Mouse (Mus musculus) embryonic facial prominence, embryonic 13.5 days (tissue): Measurements from ENCODE around the gene 4930442H23Rik. TPM values are rescaled to one million over a fixed set of nuclear protein-coding genes. Genes with fewer than 3 reads are reported as not detected.
"Not testable (repeated sequence)": the region's sequence is repeated elsewhere in the genome, so short reads cannot be mapped to it uniquely, and the experiment has no call there.

Source experiments
- ATAC-seq: fragments of 200-750 bp; cut with Nextera tagmentation; 2 replicates; pipeline ENCODE4 v1.8.0; 2017; ENCODE audit warnings: low read depth; ENCODE audit not compliant: insufficient number of reproducible peaks, insufficient read depth, low FRiP score, low TSS enrichment
- H3K27ac ChIP-seq: fragments of 300-500 bp; sonication (generic); 2 replicates; pipeline ENCODE4 v1.5.1; 2015; ENCODE audit warnings: moderate library complexity, mild to moderate bottlenecking, inconsistent platforms
- H3K27me3 ChIP-seq: fragments of 300-500 bp; sonication (generic); 2 replicates; pipeline ENCODE4 v1.6.1; 2015; ENCODE audit warnings: mild to moderate bottlenecking, inconsistent platforms
- H3K36me3 ChIP-seq: fragments of 300-500 bp; sonication (generic); 2 replicates; pipeline ENCODE4 v1.6.1; 2015; ENCODE audit warnings: mild to moderate bottlenecking, inconsistent platforms
- H3K4me1 ChIP-seq: fragments of 300-500 bp; sonication (generic); 2 replicates; pipeline ENCODE4 v1.6.1; 2015; ENCODE audit warnings: inconsistent platforms
- H3K4me2 ChIP-seq: fragments of 300-500 bp; sonication (generic); 2 replicates; pipeline ENCODE4 v1.6.1; 2015; ENCODE audit warnings: moderate library complexity, mild to moderate bottlenecking, inconsistent platforms
- H3K4me3 ChIP-seq: fragments of 300-500 bp; sonication (generic); 2 replicates; pipeline ENCODE4 v1.5.1; 2015; ENCODE audit warnings: mild to moderate bottlenecking, inconsistent platforms
- H3K9ac ChIP-seq: fragments of 300-500 bp; sonication (generic); 2 replicates; pipeline ENCODE4 v1.6.1; 2015; ENCODE audit warnings: mild to moderate bottlenecking, inconsistent platforms
- H3K9me3 ChIP-seq: fragments of 300-500 bp; sonication (generic); 2 replicates; pipeline ENCODE4 v1.6.1; 2016; ENCODE audit warnings: inconsistent platforms
- WGBS: fragments of 180-500 bp; shearing (Covaris S2); methylation state at CpG from one replicate; pipeline ENCODE4 v1.1.7; 2015; ENCODE audit warnings: mixed read lengths; 5-methylcytosine and 5-hydroxymethylcytosine counted together
- polyA plus RNA-seq: library from polyadenylated mRNA; unstranded; fragments of >200 nt; fragmentation: Nextera tagmentation; extraction: Ambion mirVana; gene quantifications from 2 replicates; pipeline ENCODE4 v1.2.1, GENCODE M21; 2015

The 4930442H23Rik gene
- polyA plus RNA-seq, 1 experiment from 2014 or later, result not detected

DNA sequence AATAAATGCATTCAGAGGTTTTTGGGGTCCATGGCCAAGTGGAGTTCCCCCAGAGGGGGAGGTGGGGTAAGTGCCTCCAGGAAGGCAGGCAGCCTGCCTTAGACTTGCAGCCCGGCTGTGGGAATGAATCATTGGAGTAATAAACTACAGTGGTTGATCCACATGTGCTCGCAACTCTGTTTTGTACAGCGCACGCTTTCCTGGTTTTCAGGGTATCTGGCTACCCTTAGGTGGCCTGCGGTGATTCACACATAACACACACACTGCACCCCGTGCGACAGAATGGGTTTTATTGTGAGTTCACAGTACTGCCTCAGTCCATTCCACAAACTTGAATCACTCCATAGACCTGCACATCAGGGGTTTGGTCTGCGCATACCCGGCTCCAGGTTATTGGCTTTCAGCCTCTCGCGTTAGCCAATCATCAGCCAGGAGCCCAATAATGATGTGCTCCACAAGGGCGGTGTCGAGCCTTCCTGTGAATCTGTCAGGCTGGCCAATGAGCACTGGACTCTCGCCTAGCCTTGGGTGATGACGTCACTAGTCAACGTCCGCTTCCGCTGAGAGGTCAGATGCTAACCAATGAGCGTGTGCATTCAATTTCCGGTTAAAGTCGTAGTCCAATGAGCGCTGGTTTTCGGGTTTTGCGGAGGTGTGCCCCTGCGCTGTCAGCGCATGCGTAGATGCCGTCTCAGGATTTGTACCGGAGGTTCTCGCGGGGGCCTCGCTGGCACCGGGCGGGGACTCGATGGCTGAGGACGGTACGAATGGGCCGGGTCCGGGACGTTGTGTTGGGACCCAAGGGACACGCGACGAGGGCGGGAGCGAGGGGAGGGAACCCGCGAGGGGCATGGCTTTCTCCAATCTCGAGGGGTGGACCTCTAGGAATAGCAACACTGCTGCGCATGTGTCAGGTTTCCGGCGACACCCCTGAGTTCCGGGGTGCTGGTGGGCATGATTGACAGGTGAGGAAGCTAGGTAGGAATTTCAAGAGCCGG lies 1.0 kb downstream of the 4930442H23Rik start, which contains the start of gene Dapk3:
TSS of gene Dapk3 (plus strand) at position 670 of the 998 bp plus-strand sequence.
- Histone ChIP-seq H3K27me3 (no peaks in the 10 kb centered on the region), H3K27ac (peak within 1 kb of the TSS; percentile 74), H3K9ac (peak within 1 kb of the TSS; percentile 80), H3K4me2 (peak within 1 kb of the TSS; percentile 68), H3K4me3 (peak within 1 kb of the TSS; percentile 69), H3K36me3 (peaks cover 86% of the 10 kb centered on the region), H3K9me3 (no peaks in the 10 kb centered on the region), H3K4me1 (peaks cover 53% of the 10 kb centered on the region)
- peak; percentile 92 for ATAC-seq
- 4% methylated on average over 53 of the region's 53 CpGs for WGBS

DNA sequence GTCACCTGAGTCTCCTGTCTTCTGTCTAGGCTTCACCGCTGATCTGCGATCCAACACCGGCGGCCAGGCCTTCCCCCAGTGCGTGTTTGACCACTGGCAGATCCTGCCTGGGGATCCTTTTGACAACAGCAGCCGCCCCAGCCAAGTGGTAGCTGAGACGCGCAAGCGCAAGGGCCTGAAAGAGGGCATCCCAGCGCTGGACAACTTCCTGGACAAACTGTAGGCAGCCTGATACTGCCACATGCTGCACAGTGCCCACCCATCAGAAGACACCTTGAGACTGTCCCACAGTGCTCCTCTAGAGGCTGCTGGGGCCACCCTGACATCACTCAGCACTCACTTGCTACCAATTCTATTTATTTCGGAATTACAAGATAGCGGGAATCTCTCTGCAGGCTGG lies 1.8 kb downstream of the 4930442H23Rik start:
- peak overlapping the region; percentile 74; the same call in 1 of the 2 replicates for H3K27ac ChIP-seq
- not testable (repeated sequence) for H3K9ac ChIP-seq, H3K4me3 ChIP-seq, H3K4me2 ChIP-seq, H3K9me3 ChIP-seq, ATAC-seq, H3K27me3 ChIP-seq
- 81% methylated on average over 12 of the region's 12 CpGs for WGBS
- peaks cover 83% of the 10 kb centered on the region for H3K36me3 ChIP-seq
- peaks cover 58% of the 10 kb centered on the region for H3K4me1 ChIP-seq

DNA sequence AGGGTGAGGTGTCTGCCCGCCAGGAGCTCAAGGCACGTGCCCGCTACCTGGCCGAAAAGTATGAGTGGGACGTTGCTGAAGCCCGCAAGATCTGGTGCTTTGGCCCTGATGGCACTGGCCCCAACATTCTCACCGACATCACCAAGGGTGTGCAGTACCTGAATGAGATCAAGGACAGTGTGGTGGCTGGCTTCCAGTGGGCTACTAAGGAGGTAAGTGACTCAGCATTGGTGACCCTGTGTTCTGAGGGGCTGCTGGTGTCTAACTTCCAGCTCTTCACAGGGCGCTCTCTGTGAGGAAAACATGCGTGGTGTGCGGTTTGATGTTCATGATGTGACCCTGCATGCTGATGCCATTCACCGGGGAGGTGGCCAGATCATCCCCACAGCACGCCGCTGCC lies 2.7 kb downstream of the 4930442H23Rik start:
- no peak overlapping the region for H3K4me3 ChIP-seq
- H3K27ac ChIP-seq, result no peak overlapping the region
- H3K36me3 ChIP-seq, result peaks cover 76% of the 10 kb centered on the region
- 96% methylated on average over 13 of the region's 13 CpGs for WGBS
- no peak overlapping the region for H3K4me2 ChIP-seq
- H3K4me1 ChIP-seq, result peaks cover 58% of the 10 kb centered on the region
- ATAC-seq, result no peak
- H3K9me3 ChIP-seq, result no peaks in the 10 kb centered on the region
- H3K27me3 ChIP-seq, result no peaks in the 10 kb centered on the region
- H3K9ac ChIP-seq, result no peak overlapping the region

DNA sequence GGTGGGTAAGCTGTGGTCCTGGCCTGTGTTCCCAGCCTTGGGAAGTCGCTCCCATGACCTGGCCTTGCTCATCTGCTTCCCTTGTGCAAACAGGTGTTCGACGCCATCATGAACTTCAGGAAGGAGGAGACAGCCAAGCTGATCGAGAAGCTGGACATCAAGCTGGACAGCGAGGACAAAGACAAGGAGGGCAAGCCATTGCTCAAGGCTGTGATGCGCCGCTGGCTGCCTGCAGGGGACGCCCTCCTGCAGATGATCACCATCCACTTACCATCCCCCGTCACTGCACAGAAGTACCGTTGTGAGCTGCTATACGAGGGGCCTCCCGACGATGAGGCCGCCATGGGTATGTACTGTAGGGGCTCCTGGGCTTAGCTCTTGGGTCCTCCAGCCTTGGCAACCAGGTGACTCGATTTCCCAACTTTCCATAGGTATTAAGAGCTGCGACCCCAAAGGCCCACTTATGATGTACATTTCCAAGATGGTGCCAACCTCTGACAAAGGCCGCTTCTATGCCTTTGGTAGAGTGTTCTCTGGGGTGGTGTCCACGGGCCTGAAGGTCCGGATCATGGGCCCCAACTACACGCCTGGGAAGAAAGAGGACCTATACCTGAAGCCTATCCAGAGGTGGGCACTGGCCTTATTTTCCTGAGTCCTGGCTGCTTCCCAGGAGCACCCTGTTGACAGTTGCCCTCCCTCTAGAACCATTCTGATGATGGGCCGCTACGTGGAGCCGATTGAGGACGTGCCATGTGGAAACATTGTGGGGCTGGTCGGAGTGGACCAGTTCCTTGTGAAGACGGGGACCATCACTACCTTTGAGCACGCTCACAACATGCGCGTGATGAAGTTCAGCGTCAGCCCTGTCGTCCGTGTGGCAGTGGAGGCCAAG lies 4.0 kb downstream of the 4930442H23Rik start:
- Histone ChIP-seq H3K36me3 (peaks cover 65% of the 10 kb centered on the region), H3K9ac (peak overlapping the region; percentile 99), H3K27ac (no peak overlapping the region), H3K4me2 (no peak overlapping the region), H3K9me3 (no peaks in the 10 kb centered on the region), H3K4me1 (peaks cover 62% of the 10 kb centered on the region), H3K27me3 (no peaks in the 10 kb centered on the region), H3K4me3 (no peak overlapping the region)
- 89% methylated on average over 32 of the region's 32 CpGs for WGBS
- no peak for ATAC-seq

DNA sequence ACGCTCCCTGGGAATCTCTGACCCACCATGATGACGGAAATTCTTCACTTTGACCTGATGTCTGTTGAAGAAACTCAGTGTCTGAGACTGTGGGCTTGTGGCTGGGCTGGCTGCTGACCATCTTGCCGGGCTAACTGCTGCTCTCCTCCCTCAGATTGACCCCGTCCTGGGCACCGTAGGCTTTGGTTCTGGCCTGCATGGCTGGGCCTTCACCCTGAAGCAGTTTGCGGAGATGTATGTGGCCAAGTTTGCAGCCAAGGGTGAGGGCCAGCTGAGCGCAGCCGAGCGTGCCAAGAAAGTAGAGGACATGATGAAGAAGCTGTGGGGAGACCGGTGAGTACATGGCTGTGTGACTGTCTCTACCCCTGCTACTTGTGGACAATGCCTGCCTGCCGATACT lies 4.7 kb downstream of the 4930442H23Rik start:
- no peaks in the 10 kb centered on the region for H3K9me3 ChIP-seq
- H3K27me3 ChIP-seq, result no peaks in the 10 kb centered on the region
- H3K4me1 ChIP-seq, result peaks cover 62% of the 10 kb centered on the region
- peak overlapping the region; percentile 99 for H3K9ac ChIP-seq
- H3K27ac ChIP-seq, result no peak overlapping the region
- 91% methylated on average over 11 of the region's 11 CpGs for WGBS
- H3K4me2 ChIP-seq, result no peak overlapping the region
- H3K4me3 ChIP-seq, result 0 out of 2 replicates have a peak overlapping the region, but pooled peaks have one; percentile 96
- ATAC-seq, result no peak
- H3K36me3 ChIP-seq, result peaks cover 58% of the 10 kb centered on the region

DNA sequence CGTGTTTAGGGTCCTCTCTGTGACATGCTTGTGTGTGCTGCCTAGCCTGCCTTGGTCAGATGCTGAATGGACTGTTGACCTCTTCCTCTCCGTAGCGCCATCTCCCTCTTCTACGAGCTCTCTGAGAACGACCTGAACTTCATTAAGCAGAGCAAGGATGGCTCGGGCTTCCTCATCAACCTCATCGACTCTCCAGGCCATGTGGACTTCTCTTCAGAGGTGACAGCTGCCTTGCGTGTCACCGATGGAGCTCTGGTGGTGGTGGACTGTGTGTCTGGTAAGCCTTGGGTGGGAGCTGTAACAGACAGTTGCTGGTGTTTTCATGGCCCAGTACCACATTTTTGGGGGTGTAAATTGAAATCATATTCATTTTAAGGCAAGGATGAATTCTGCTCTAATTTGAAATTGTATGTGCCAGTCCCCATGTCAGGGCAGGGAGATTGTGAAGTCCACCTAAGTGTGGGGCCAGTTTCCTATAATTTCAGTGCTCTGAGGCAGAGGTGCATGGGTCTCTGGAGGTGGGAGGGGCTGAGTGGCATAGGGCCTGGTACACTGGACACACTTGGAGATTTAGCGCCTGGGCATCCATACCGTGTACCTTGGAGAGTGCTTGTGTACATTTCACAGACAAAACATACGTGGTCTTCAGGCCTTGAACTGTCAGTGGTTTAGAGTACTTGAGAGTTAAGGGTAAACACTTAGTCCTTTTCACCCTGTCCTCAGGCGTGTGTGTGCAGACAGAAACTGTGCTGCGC lies 5.5 kb downstream of the 4930442H23Rik start:
- Histone ChIP-seq H3K4me1 (peaks cover 64% of the 10 kb centered on the region), H3K27ac (peak overlapping the region; percentile 44), H3K4me2 (peak overlapping the region; percentile 96), H3K4me3 (peak overlapping the region; percentile 96), H3K9ac (peak overlapping the region; percentile 99), H3K36me3 (peaks cover 53% of the 10 kb centered on the region), H3K27me3 (no peaks in the 10 kb centered on the region), H3K9me3 (no peaks in the 10 kb centered on the region)
- 71% methylated on average over 14 of the region's 14 CpGs for WGBS
- no peak for ATAC-seq

DNA sequence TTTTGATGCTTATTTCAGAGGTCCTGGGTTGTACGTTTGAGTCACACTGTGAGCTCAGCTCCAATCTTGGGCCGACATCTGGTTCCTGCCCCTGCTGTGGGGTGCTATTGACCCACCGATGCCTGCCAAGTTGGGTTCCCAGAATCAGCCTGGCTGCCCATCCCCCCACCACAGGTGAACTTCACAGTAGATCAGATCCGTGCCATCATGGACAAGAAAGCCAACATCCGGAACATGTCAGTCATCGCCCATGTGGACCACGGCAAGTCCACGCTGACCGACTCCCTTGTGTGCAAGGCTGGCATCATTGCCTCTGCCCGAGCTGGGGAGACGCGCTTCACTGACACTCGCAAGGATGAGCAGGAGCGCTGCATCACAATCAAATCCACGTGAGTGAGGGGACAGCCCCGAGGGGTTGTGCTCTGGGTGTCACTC lies 6.1 kb downstream of the 4930442H23Rik start:
- H3K4me2 ChIP-seq, result peak overlapping the region; percentile 96
- H3K36me3 ChIP-seq, result peaks cover 53% of the 10 kb centered on the region
- H3K27ac ChIP-seq, result peak overlapping the region; percentile 92
- no peaks in the 10 kb centered on the region for H3K9me3 ChIP-seq
- no peak for ATAC-seq
- peaks cover 68% of the 10 kb centered on the region for H3K4me1 ChIP-seq
- WGBS, result 16% methylated on average over 16 of the region's 16 CpGs
- H3K27me3 ChIP-seq, result no peaks in the 10 kb centered on the region
- H3K9ac ChIP-seq, result peak overlapping the region; percentile 99
- H3K4me3 ChIP-seq, result peak overlapping the region; percentile 96

DNA sequence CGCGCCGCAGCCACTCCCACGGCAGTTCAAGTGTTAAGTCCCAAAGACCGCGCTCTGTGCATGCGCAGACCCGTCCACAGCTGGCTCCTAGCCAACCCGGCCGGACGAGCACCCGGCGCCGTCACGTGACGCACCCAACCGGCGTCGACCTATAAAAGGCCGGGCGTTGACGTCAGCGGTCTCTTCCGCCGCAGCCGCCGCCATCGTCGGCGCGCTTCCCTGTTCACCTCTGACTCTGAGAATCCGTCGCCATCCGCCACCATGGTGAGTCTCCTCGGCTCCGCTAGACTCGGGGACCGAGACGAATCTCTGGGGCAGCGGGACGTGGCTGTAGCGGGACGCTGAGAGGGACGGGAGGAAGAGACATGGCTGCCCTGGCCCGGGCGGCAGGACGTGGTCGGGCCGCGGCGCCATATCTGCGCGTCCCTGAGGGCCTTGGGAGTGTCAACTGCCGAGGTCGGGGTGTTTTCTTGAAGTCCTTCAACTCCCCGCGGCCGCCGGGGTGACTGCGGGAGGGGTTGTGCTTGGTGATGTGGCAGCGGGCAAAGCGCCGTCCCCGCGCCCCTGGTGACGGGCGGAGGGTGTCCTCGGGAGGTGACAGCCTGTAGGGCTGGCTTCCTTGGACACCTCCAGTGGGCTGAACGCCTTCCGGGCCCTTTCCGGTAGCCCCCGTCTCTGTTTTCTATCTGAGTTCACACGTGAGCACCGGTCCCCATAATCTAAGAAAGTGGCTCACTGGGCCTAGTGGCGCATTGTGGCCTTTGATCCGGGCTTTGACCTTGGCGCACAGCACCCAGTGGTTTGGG lies 7.0 kb downstream of the 4930442H23Rik start, which contains the start of gene Eef2:
TSS of gene Eef2 (plus strand) at position 166 of the 806 bp plus-strand sequence.
- H3K9me3 ChIP-seq, result no peaks in the 10 kb centered on the region
- H3K4me1 ChIP-seq, result peaks cover 68% of the 10 kb centered on the region
- peak within 1 kb of the TSS; percentile 99 for H3K9ac ChIP-seq
- under 1% methylated on average over 77 of the region's 77 CpGs for WGBS
- H3K27ac ChIP-seq, result peak within 1 kb of the TSS; percentile 92
- ATAC-seq, result peak; percentile 80
- H3K27me3 ChIP-seq, result no peaks in the 10 kb centered on the region
- peak within 1 kb of the TSS; percentile 96 for H3K4me2 ChIP-seq
- peak within 1 kb of the TSS; percentile 96 for H3K4me3 ChIP-seq
- peaks cover 44% of the 10 kb centered on the region for H3K36me3 ChIP-seq

DNA sequence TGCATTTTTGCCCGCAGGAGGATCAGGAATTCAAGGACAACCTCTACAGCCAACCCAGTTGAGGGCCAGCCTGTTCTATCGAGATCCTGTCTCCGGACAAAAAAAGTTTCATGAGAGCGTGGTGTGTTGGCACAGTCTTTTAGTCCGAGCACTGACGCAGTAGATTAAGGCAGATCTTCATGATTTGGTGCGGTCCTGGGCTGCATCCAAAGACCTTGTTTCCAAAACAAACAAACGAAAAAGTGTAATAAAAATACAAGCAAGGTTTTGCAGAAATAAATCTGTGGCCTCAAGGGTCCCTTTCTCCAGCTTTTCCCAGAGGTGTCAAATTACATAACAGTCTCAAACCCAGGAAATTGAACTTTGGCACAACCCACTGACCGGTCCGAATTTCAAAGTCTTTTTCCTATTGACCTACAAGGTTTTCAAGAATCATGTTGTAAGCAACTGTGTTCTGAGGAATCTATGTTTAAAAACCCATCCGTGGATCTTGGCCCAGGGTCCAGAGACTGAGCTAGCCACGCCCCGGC lies 7.6 kb downstream of the 4930442H23Rik start:
- H3K9ac ChIP-seq, result peak overlapping the region; percentile 33; the same call in 1 of the 2 replicates
- peak overlapping the region; percentile 92 for H3K27ac ChIP-seq
- ATAC-seq, result no peak

DNA sequence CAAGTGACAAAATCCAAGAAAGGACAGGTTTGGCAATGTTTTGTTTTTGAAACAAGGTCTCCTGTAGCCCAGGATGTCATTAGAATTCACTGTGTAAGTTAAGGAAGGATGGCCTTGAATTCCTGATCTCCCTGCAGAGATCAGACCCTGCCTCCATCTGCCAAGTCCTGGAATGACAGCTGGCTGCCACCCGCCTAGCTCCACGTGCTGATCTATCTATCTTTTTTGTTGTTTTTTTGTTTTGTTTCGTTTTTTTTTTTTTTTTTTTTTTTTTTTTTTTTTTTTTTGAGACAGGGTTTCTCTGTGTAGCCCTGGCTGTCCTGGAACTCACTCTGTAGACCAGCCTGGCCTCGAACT lies 8.3 kb downstream of the 4930442H23Rik start:
- not testable (repeated sequence) for H3K9me3 ChIP-seq, H3K9ac ChIP-seq, H3K27me3 ChIP-seq, ATAC-seq
- Histone ChIP-seq H3K4me1 (peaks cover 60% of the 10 kb centered on the region), H3K4me3 (peak overlapping the region; percentile 45), H3K27ac (peak overlapping the region; percentile 92), H3K36me3 (peaks cover 31% of the 10 kb centered on the region), H3K4me2 (peak overlapping the region; percentile 96)
- WGBS, result 11% methylated on average over 4 of the region's 4 CpGs

More for the DNA sequence above, 7.6 kb downstream of the 4930442H23Rik start:
- Histone ChIP-seq H3K27me3 (no peaks in the 10 kb centered on the region), H3K4me2 (peak overlapping the region; percentile 96), H3K36me3 (peaks cover 38% of the 10 kb centered on the region), H3K4me3 (peak overlapping the region; percentile 96), H3K9me3 (no peaks in the 10 kb centered on the region), H3K4me1 (peaks cover 65% of the 10 kb centered on the region)
- WGBS, result 2% methylated on average over 13 of the region's 13 CpGs
